Mouse (Mus musculus): ENCODE measurements at regions not wholly inside any gene's neighbourhood (a gene's known extent, or its start where the extent isn't known, plus 50 kb on each side); places are given as distances from the start of the nearest gene placed in this dataset.

GRCm38 (mm10) chr12:78109931-78110330 lies 84.1 kb upstream of the Gm6657 start:
- DNase-seq: no peak

GRCm38 (mm10) chr12:78118131-78118530 lies 75.9 kb upstream of the Gm6657 start:
- no peak for DNase-seq

- DNase-seq: no peak
Observed at GRCm38 (mm10) chr12:78119246-78119645, 74.8 kb upstream of the Gm6657 start.

GRCm38 (mm10) chr12:78119855-78120254 lies 74.2 kb upstream of the Gm6657 start:
- DNase-seq: peak; percentile 40 to 61

DNA sequence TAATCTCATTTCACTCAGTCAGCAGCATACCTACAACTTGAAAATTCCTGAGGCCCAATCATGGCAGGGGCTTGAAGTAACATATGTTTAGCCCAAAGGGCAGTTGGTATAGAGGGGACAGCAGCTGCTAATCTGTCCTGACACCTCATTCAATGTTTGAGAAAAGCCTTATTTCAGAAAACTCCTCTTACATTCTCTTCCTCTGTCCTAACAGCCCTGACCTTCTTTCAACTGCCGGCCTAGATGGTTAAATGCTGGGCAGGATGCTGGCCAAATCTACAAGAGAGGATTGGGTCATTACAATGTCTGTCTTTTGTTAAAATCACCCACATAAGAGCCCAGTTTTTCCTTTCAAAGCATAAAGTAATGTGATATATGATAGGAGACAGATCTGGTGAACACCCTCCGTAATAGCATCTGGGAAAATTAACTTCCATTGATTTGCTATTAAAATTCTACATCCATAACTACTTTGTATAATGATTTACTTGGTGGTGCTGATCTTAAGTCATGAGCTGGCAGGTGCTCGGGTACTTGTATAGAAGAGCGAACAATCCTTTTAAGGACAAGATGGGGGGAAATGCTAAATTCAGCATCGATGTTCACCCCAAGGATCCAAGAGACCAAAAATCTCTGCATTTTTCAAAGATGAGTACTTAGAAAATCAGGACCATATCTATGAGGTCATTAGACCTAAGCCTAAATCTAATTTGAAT lies 64.8 kb upstream of the Gm6657 start:
- peak in 1 of 2 experiments; percentile 20 for DNase-seq

DNA sequence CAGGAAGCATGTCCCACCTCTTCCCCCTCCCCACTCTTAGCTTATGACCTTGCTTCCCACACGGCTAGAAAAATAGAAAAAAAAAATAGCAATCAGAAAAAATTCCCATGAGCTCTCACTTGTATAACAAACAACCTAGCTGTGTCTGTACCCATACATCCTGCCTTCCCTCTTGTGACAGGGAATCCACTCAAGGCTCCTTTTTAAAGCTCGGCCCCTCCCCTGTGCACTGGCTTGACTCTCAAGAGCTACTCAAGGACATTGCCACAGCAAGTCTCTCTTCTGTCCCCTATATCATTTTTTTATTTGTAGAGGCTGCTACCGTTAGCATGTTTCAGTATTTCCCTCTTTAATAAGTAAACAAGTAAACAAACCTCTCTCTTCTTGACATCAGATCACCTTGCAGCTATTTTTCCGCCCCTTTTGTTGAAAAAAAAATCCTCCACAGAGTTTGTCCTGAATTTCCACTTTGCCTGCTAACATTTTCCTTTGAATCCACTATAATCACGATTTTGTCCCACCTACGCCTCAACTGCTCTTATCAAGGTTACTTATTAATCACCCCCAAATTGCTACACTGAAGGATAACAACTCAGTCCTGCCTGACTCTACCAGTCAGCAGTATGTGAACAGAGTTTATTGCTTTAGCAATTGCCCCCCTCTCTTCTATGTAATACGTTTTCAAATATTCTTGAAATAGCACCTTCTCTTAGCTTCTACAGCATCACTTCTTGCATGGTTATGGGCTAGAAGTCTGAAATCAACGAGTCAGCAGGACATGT lies 61.8 kb upstream of the Gm6657 start:
- DNase-seq: no peak

GRCm38 (mm10) chr12:78133341-78133740 lies 60.7 kb upstream of the Gm6657 start:
- no peak for DNase-seq

DNA sequence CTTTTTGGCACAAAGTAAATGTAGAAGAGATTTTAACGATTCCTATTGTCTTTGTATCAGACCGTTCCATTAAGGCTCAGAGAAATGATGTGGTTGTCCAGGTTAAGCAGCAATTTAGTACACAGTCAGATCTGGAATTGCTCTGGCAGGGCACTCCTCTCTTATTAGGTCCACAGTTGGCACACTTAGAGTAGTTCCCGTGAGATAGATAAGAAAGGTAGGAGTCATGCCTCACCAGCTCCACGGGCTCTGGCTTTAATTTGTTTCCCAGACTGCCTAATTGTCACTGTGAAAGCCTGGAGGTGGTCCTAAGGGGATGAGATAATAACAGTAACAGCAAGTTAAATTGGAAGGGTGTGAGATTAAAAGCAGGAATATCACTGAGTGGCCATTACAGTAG lies 60.1 kb upstream of the Gm6657 start:
- no peak for DNase-seq

GRCm38 (mm10) chr12:78137196-78137595 lies 56.8 kb upstream of the Gm6657 start:
- no peak for DNase-seq

GRCm38 (mm10) chr12:78138467-78138866 lies 55.6 kb upstream of the Gm6657 start:
- DNase-seq: no peak

Measured in kidney, adult 8-10 months (tissue).